Mouse (Mus musculus) E14TG2a.4 (cell line): Measurements from ENCODE around the gene Gm17617.

Experiments used
- CTCF ChIP-seq: conservative IDR thresholded peaks from 2 replicates; pipeline ENCODE4 v1.5.1; 2014; ENCODE audit warnings: low read length
- NANOG ChIP-seq: IDR thresholded peaks from 2 replicates; pipeline ENCODE4 v1.6.1; 2014; ENCODE audit warnings: borderline replicate concordance, low read length, mixed read lengths
- POU5F1 ChIP-seq: IDR thresholded peaks from 2 replicates; pipeline ENCODE4 v1.6.1; 2014; ENCODE audit warnings: low read length, borderline replicate concordance

DNA sequence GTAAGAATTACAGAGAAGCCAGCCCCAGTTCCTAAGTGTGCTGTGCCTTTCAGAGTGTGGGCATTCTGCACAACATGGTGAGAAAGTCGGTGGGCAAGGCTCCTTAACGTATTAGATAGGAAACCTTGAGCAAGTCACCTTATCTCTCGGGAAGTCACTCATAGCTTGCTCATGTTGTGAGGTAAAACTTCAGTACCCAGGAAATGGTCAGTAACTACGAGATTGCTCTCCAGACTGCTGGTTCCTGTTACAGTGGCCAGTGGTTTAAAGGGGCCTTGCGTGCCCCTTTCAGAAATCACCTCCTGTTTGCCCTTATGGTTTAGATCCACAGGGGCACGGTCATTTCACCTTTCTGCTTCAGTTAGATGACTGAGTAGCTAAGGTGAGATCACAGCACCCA, 19.0 kb downstream of the Gm17617 start:
- TF ChIP-seq CTCF, result no peak
- no peak for TF ChIP-seq POU5F1
- no peak for TF ChIP-seq NANOG
